Mouse (Mus musculus) embryonic facial prominence, embryonic 11.5 days (tissue): Measurements from ENCODE around the gene Pard6b. TPM values are rescaled to one million over a fixed set of nuclear protein-coding genes. Genes with fewer than 3 reads are reported as not detected.

Experiments used
- ATAC-seq: fragments of 200-750 bp; cut with Nextera tagmentation; replicated peaks from 2 replicates; pipeline ENCODE4 v1.8.0; 2017; ENCODE audit warnings: low read depth; ENCODE audit not compliant: insufficient number of reproducible peaks, low FRiP score, low TSS enrichment
- DNase-seq: peaks from one replicate; pipeline ENCODE4 v3.0.0-alpha.2; 2015; ENCODE audit warnings: low spot score
- H3K27ac ChIP-seq: fragments of 300-500 bp; sonication (generic); replicated peaks from 2 replicates; pipeline ENCODE4 v1.5.1; 2014; ENCODE audit warnings: mild to moderate bottlenecking, low read depth, low read length, control low read depth
- H3K27me3 ChIP-seq: fragments of 300-500 bp; sonication (generic); 2 replicates; pipeline ENCODE4 v1.6.1; 2014; ENCODE audit warnings: mild to moderate bottlenecking, low read length, moderate library complexity, mixed read lengths; ENCODE audit not compliant: control insufficient read depth, insufficient read depth
- H3K36me3 ChIP-seq: fragments of 300-500 bp; sonication (generic); replicated peaks from 2 replicates; pipeline ENCODE4 v1.6.1; 2014; ENCODE audit warnings: low read depth, mild to moderate bottlenecking, low read length, moderate library complexity, mixed read lengths; ENCODE audit not compliant: control insufficient read depth, insufficient read depth
- H3K4me1 ChIP-seq: fragments of 300-500 bp; sonication (generic); 2 replicates; pipeline ENCODE4 v1.6.1; 2014; ENCODE audit warnings: low read length, mixed read lengths; ENCODE audit not compliant: control insufficient read depth, insufficient read depth
- H3K4me2 ChIP-seq: fragments of 300-500 bp; sonication (generic); 2 replicates; pipeline ENCODE4 v1.6.1; 2014; ENCODE audit warnings: low read depth, mild to moderate bottlenecking, control low read depth, low read length, moderate library complexity
- H3K4me3 ChIP-seq: fragments of 300-500 bp; sonication (generic); 2 replicates; pipeline ENCODE4 v1.5.1; 2014; ENCODE audit warnings: low read depth, low read length, control low read depth
- H3K9ac ChIP-seq: fragments of 300-500 bp; sonication (generic); replicated peaks from 2 replicates; pipeline ENCODE4 v1.6.1; 2014; ENCODE audit warnings: mild to moderate bottlenecking, control low read depth, low read length
- H3K9me3 ChIP-seq: fragments of 300-500 bp; sonication (generic); replicated peaks from 2 replicates; pipeline ENCODE4 v1.6.1; 2016; ENCODE audit warnings: mild to moderate bottlenecking, low read length, inconsistent platforms, mixed read lengths; ENCODE audit not compliant: control insufficient read depth
- WGBS: fragments of 180-500 bp; shearing (Covaris S2); extraction: QIAGEN DNeasy Blood & Tissue Kit; methylation state at CpG from one replicate; pipeline ENCODE4 v1.1.7; 2014; 5-methylcytosine and 5-hydroxymethylcytosine counted together
- polyA plus RNA-seq: library from polyadenylated mRNA; unstranded; fragments of >200 nt; fragmentation: Nextera tagmentation; extraction: Ambion mirVana; gene quantifications from 2 replicates; pipeline ENCODE4 v1.2.1, GENCODE M21; 2014

Gene Pard6b
- polyA plus RNA-seq, 1 experiment from 2014 or later: 4.8 TPM

DNA sequence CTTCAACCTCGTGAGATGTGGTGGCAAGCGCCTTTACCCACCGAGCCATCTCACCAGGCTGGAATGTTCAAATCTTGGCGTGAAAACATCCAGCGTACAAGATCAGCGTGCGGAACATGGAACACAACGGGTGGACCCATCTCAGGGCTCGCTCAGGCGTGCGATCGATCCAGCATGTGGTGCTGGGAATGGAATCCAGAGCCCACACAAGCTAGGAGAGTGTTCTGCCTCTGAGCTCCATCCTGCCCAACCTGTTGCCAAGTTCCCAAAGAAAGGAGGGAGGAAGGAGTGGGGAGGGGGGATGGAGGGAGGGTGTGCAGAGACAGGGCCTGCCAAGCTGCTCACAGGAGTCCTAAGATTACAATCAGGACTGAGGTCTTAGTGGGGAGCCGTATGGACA lies 35.4 kb upstream of the Pard6b start:
- H3K27me3 ChIP-seq: peaks cover 4% of the 10 kb centered on the region
- peaks cover 5% of the 10 kb centered on the region for H3K4me1 ChIP-seq
- ATAC-seq (no peak), DNase-seq (no peak)
- H3K36me3 ChIP-seq: no peaks in the 10 kb centered on the region
- no peak overlapping the region for H3K27ac ChIP-seq
- H3K9ac ChIP-seq: no peak overlapping the region
- H3K9me3 ChIP-seq: no peaks in the 10 kb centered on the region
- H3K4me2 ChIP-seq: no peak overlapping the region
- WGBS: 56% methylated on average over 13 of the region's 13 CpGs
- no peak overlapping the region for H3K4me3 ChIP-seq

DNA sequence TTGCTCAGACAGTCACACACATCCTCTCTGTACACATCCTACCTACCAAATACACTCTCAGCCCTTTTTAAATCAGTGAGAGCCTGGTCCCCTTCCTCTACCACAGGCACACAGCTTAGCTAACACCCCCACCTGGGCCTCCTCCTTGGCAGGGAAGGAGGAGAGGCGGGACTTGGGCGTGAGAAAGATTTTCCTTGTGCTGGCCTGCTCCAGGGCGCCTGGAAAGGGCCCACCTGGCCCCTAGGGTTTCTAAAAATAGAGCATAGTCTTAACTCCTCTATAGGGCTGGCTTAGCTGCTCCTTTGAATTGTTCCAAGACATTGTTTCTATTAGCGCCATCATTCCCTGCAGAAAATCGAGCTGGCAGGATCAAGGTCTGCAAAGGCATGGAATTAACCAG lies 35.0 kb upstream of the Pard6b start:
- no peak overlapping the region for H3K27ac ChIP-seq
- DNase-seq (no peak), ATAC-seq (no peak)
- H3K9me3 ChIP-seq: no peaks in the 10 kb centered on the region
- peaks cover 5% of the 10 kb centered on the region for H3K4me1 ChIP-seq
- whole genome bisulfite sequencing: 27% methylated on average over 5 of the region's 5 CpGs
- peaks cover 7% of the 10 kb centered on the region for H3K27me3 ChIP-seq
- no peak overlapping the region for H3K9ac ChIP-seq
- no peaks in the 10 kb centered on the region for H3K36me3 ChIP-seq
- no peak overlapping the region for H3K4me2 ChIP-seq
- H3K4me3 ChIP-seq: no peak overlapping the region

DNA sequence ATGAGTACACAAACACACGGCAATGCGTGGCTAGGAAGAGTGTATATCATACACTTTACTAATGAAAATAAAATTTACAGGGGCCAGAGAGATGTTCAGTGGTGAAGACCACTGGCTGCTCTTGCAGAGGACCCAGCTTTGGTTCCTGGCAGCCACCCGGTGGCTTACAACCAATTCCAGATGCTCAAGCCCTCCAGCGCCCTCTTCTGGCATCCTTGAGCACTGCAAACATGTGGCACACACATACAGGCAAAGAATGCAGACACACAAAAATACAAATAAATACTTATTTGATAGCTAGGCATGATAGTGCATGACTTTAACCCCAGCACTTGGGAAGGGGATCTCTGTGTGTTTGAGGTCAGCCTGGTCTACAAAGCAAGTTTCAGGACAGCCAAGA lies 34.3 kb upstream of the Pard6b start:
- Histone ChIP-seq H3K27ac (no peak overlapping the region), H3K4me1 (peaks cover 5% of the 10 kb centered on the region), H3K27me3 (peaks cover 7% of the 10 kb centered on the region), H3K36me3 (no peaks in the 10 kb centered on the region), H3K4me2 (no peak overlapping the region), H3K9ac (no peak overlapping the region), H3K9me3 (no peaks in the 10 kb centered on the region), H3K4me3 (no peak overlapping the region)
- no peak for ATAC-seq
- 71% methylated on average over 4 of the region's 4 CpGs for WGBS
- no peak for DNase-seq

- WGBS: 13% methylated on average over 16 of the region's 16 CpGs
- Histone ChIP-seq H3K27ac (no peak overlapping the region), H3K4me3 (peak overlapping the region; percentile 50; the same call in 1 of the 2 replicates), H3K4me2 (peak overlapping the region; percentile 95), H3K9me3 (no peaks in the 10 kb centered on the region), H3K9ac (peak overlapping the region; percentile 5; the same call in 1 of the 2 replicates), H3K4me1 (peaks cover 5% of the 10 kb centered on the region), H3K27me3 (peaks cover 7% of the 10 kb centered on the region), H3K36me3 (no peaks in the 10 kb centered on the region)
- ATAC-seq (no peak), DNase-seq (peak; percentile 56)
Measured at GRCm38 (mm10) chr2:168049002-168049635, 31.7 kb upstream of the Pard6b start.

- peak overlapping the region; percentile 70 for H3K9ac ChIP-seq
- under 1% methylated on average over 56 of the region's 56 CpGs for WGBS
- 0 out of 2 replicates have a peak, but pooled peaks have one; percentile 21 for ATAC-seq
- H3K27me3 ChIP-seq: peaks cover 7% of the 10 kb centered on the region
- DNase-seq: peak; percentile 54
- H3K36me3 ChIP-seq: no peaks in the 10 kb centered on the region
- H3K27ac ChIP-seq: no peak overlapping the region
- H3K9me3 ChIP-seq: no peaks in the 10 kb centered on the region
- peak overlapping the region; percentile 95 for H3K4me2 ChIP-seq
- peak overlapping the region; percentile 50 for H3K4me3 ChIP-seq
- H3K4me1 ChIP-seq: peaks cover 5% of the 10 kb centered on the region
Measured at GRCm38 (mm10) chr2:168050000-168050942, 30.5 kb upstream of the Pard6b start.

GRCm38 (mm10) chr2:168052156-168052555 lies 28.6 kb upstream of the Pard6b start:
- no peak for ATAC-seq
- Histone ChIP-seq H3K4me3 (no peak overlapping the region), H3K4me1 (peaks cover 8% of the 10 kb centered on the region), H3K9ac (no peak overlapping the region), H3K27me3 (peaks cover 7% of the 10 kb centered on the region), H3K4me2 (no peak overlapping the region), H3K9me3 (no peaks in the 10 kb centered on the region), H3K36me3 (no peaks in the 10 kb centered on the region), H3K27ac (no peak overlapping the region)
- DNase-seq: no peak
- 97% methylated on average over 1 of the region's 1 CpGs for WGBS

DNA sequence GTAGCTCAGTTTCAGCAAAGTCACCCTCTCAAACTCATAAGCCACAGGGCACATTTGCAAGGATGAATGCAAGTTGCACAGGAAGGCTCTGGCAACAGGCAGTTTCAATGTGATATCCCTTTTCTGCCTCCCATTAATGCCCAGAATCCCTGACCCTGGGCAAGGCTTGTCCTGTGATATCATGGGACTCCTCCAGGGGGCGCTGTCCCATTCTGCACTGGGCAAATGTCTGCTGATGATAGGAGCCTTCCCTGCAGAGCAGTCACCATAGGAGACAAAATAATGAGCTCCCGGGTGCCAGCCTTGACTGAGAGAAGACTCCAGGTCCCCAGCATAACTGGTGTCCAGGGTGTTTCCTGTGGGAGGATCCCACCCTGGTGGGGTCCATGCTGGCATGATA lies 28.1 kb upstream of the Pard6b start:
- Histone ChIP-seq H3K9me3 (no peaks in the 10 kb centered on the region), H3K9ac (no peak overlapping the region), H3K4me1 (peaks cover 8% of the 10 kb centered on the region), H3K27me3 (peaks cover 7% of the 10 kb centered on the region), H3K4me3 (no peak overlapping the region), H3K27ac (no peak overlapping the region), H3K36me3 (no peaks in the 10 kb centered on the region), H3K4me2 (no peak overlapping the region)
- no peak for ATAC-seq
- peak; percentile 52 for DNase-seq
- WGBS: 18% methylated on average over 2 of the region's 2 CpGs

GRCm38 (mm10) chr2:168054142-168054541 lies 26.7 kb upstream of the Pard6b start:
- ATAC-seq: no peak
- H3K27me3 ChIP-seq: peaks cover 7% of the 10 kb centered on the region
- no peaks in the 10 kb centered on the region for H3K36me3 ChIP-seq
- WGBS: 93% methylated on average over 11 of the region's 11 CpGs
- no peak for DNase-seq
- H3K4me3 ChIP-seq: no peak overlapping the region
- H3K9me3 ChIP-seq: no peaks in the 10 kb centered on the region
- H3K9ac ChIP-seq: no peak overlapping the region
- no peak overlapping the region for H3K4me2 ChIP-seq
- H3K27ac ChIP-seq: no peak overlapping the region
- H3K4me1 ChIP-seq: peaks cover 4% of the 10 kb centered on the region
